7 mouse cellular contexts compared by ENCODE assay signal in genomic region chr10:118141018-118141883, GRCm38 (mm10). TPM values are rescaled to one million over a fixed set of nuclear protein-coding genes. Genes with fewer than 3 reads are reported as not detected.
DNase-seq lines count a peak whose midpoint lies in the region; ATAC-seq and TF ChIP-seq lines count a peak whose summit lies in the region.

Gene Mdm1 (plus strand): TSS chr10:118141811.

- peak within 1 kb of the TSS; percentile 87 for H3K4me2 ChIP-seq in intestine, postnatal 0 days (replicated peaks; ENCODE audit: low read depth)
- H3K4me2 ChIP-seq in midbrain, embryonic 12.5 days (replicated peaks), result peak within 1 kb of the TSS; percentile 71

- peak; percentile 100 for ATAC-seq in intestine, postnatal 0 days
- peak; percentile 100 for ATAC-seq in midbrain, embryonic 12.5 days (ENCODE audit: low FRiP score, low read depth)

- peaks cover 17% of the 10 kb centered on the region for H3K4me1 ChIP-seq in embryonic facial prominence, embryonic 10.5 days
- 0 out of 2 replicates have a peak, but pooled peaks cover 4% of the 10 kb centered on the region for H3K4me1 ChIP-seq in intestine, postnatal 0 days (replicated peaks; ENCODE audit: control insufficient read depth, insufficient read depth, low read length)
- peaks cover 11% of the 10 kb centered on the region for H3K4me1 ChIP-seq in midbrain, embryonic 12.5 days
- no peaks in the 10 kb centered on the region for H3K4me1 ChIP-seq in small intestine, adult 2 months (ENCODE audit: control insufficient read depth, insufficient read depth, insufficient read length, low read length)

- H3K9ac ChIP-seq in intestine, postnatal 0 days (ENCODE audit: low read depth, low read length), result peak within 1 kb of the TSS; percentile 35
- peak within 1 kb of the TSS; percentile 74 for H3K9ac ChIP-seq in midbrain, embryonic 12.5 days (replicated peaks)

- H3K4me3 ChIP-seq in embryonic facial prominence, embryonic 10.5 days, result peak within 1 kb of the TSS; percentile 94
- peak within 1 kb of the TSS; percentile 58 for H3K4me3 ChIP-seq in intestine, postnatal 0 days (ENCODE audit: low read depth, low read length)
- H3K4me3 ChIP-seq in midbrain, embryonic 12.5 days, result peak within 1 kb of the TSS; percentile 89
- peak within 1 kb of the TSS; percentile 71 for H3K4me3 ChIP-seq in small intestine, adult 2 months (ENCODE audit: low read depth, low read length)

- TF ChIP-seq POLR2A in small intestine, adult 2 months (IDR thresholded peaks at IDR 0.05; ENCODE audit: low read depth, low read length), result peak; percentile 40; the same call in 1 of the 2 replicates

- 6% methylated on average over 47 of the region's 47 CpGs for WGBS in embryonic facial prominence, embryonic 10.5 days
- WGBS in intestine, postnatal 0 days, result 4% methylated on average over 47 of the region's 47 CpGs
- WGBS in midbrain, embryonic 12.5 days, result 6% methylated on average over 47 of the region's 47 CpGs
- 4% methylated on average over 47 of the region's 47 CpGs for WGBS in small intestine, adult 2 months

- TF ChIP-seq CTCF in intestine, postnatal 0 days (IDR thresholded peaks at IDR 0.05; ENCODE audit: low read depth), result no peak
- no peak for TF ChIP-seq CTCF in small intestine, adult 2 months (IDR thresholded peaks at IDR 0.05; ENCODE audit: extremely low read depth, insufficient read length, insufficient replicate concordance, low read depth, low read length)

- H3K27me3 ChIP-seq in embryonic facial prominence, embryonic 10.5 days (replicated peaks; ENCODE audit: low read depth, poor library complexity, severe bottlenecking), result 0 out of 2 replicates have a peak, but pooled peaks cover 4% of the 10 kb centered on the region
- H3K27me3 ChIP-seq in intestine, postnatal 0 days (replicated peaks; ENCODE audit: control insufficient read depth, insufficient read depth, low read length), result no peaks in the 10 kb centered on the region
- no peaks in the 10 kb centered on the region for H3K27me3 ChIP-seq in midbrain, embryonic 12.5 days
- no peaks in the 10 kb centered on the region for H3K27me3 ChIP-seq in small intestine, adult 2 months (ENCODE audit: control insufficient read depth, insufficient read depth, low read length)

- peaks cover 30% of the 10 kb centered on the region for H3K36me3 ChIP-seq in embryonic facial prominence, embryonic 10.5 days (replicated peaks)
- H3K36me3 ChIP-seq in intestine, postnatal 0 days (ENCODE audit: control insufficient read depth, insufficient read depth), result no peaks in the 10 kb centered on the region
- peaks cover 5% of the 10 kb centered on the region for H3K36me3 ChIP-seq in midbrain, embryonic 12.5 days
- H3K36me3 ChIP-seq in small intestine, adult 2 months (ENCODE audit: control insufficient read depth, insufficient read depth, low read length), result no peaks in the 10 kb centered on the region

- H3K9me3 ChIP-seq in embryonic facial prominence, embryonic 10.5 days, result no peaks in the 10 kb centered on the region
- H3K9me3 ChIP-seq in intestine, postnatal 0 days (ENCODE audit: control insufficient read depth), result no peaks in the 10 kb centered on the region
- no peaks in the 10 kb centered on the region for H3K9me3 ChIP-seq in midbrain, embryonic 12.5 days

- DNase-seq in adrenal gland, postnatal 10 days, result peak; percentile 98
- peak; percentile 99 for DNase-seq in embryonic facial prominence, embryonic 10.5 days (ENCODE audit: low spot score)
- DNase-seq in gonadal fat pad, adult 2 months (ENCODE audit: low read depth), result peak; percentile 52
- DNase-seq in left cerebral cortex, postnatal 4 days, result peak; percentile 99

- H3K27ac ChIP-seq in embryonic facial prominence, embryonic 10.5 days (replicated peaks), result peak within 1 kb of the TSS; percentile 89
- H3K27ac ChIP-seq in intestine, postnatal 0 days (ENCODE audit: low read depth, low read length), result no peak within 1 kb of the TSS
- peak within 1 kb of the TSS; percentile 80 for H3K27ac ChIP-seq in midbrain, embryonic 12.5 days (replicated peaks)
- no peak within 1 kb of the TSS for H3K27ac ChIP-seq in small intestine, adult 2 months (ENCODE audit: insufficient read depth, low read depth, low read length)

- intact Hi-C loops in left cerebral cortex, postnatal 4 days (cut with DNase I), result no loop called here

RNA-seq across cellular contexts. Expression of gene Mdm1, which starts in this region (rescaled TPM):
- total RNA-seq in adrenal gland, postnatal 10 days (2021), result 10 to 100 TPM; 15.5 to 17.8 TPM
- 56.7 and 58.0 TPM in 2 replicates for polyA plus RNA-seq in embryonic facial prominence, embryonic 10.5 days (2016; fragmentation: Nextera tagmentation; extraction: Ambion mirVana)
- polyA plus RNA-seq in gonadal fat pad, adult 2 months (2012; rRNA removed), result 4.9 and 5.9 TPM in 2 replicates
- 3.9 and 4.4 TPM in 2 replicates for polyA plus RNA-seq in intestine, postnatal 0 days (2015; fragmentation: Nextera tagmentation; extraction: Ambion mirVana)
- 10 to 100 TPM; 16.7 to 19.7 TPM for total RNA-seq in left cerebral cortex, postnatal 4 days (2021)
- polyA plus RNA-seq in midbrain, embryonic 12.5 days (2016; fragmentation: Nextera tagmentation; extraction: Ambion mirVana), result 64.9 and 66.8 TPM in 2 replicates
- polyA plus RNA-seq in small intestine, adult 2 months (2012; rRNA removed), result 0.75 and 1.4 TPM in 2 replicates

Comparison
In these comparisons a context has a peak if more than half of its experiments do, and no peak if none do; other contexts are left out.
1. H3K27ac ChIP-seq: peak in embryonic facial prominence, embryonic 10.5 days (single experiment) and midbrain, embryonic 12.5 days (single experiment); none in intestine, postnatal 0 days (single experiment) and small intestine, adult 2 months (single experiment).
2. Peak in every context shown above with its lines, with median percentiles within 50 percentile points of each other: DNase-seq and H3K4me3 ChIP-seq.